Mouse (Mus musculus) hematopoietic stem cell, adult 5-6 weeks (primary cell): ENCODE measurements at regions not wholly inside any gene's neighbourhood (a gene's known extent, or its start where the extent isn't known, plus 50 kb on each side); places are given as distances from the start of the nearest gene placed in this dataset.
A peak's percentile ranks its signal among the peaks of the same experiment; 100 is the strongest.
"Not testable (repeated sequence)": the region's sequence is repeated elsewhere in the genome, so short reads cannot be mapped to it uniquely, and the experiment has no call there.

Experiments
- ATAC-seq, 2 experiments: fragments of 125-278 bp in 1 of 2; replicated peaks in 1 of 2; 2 replicates each; pipeline ENCODE4 v1.8.0; 2016 to 2017; ENCODE audit warnings: inconsistent platforms in 2 of 2, mild to moderate bottlenecking in 2 of 2, moderate number of reproducible peaks in 2 of 2, low read depth in 1 of 2, moderate TSS enrichment in 1 of 2; ENCODE audit not compliant: low FRiP score in 2 of 2, poor library complexity in 2 of 2, severe bottlenecking in 2 of 2, insufficient read depth in 1 of 2, low TSS enrichment in 1 of 2

GRCm38 (mm10) chr17:17197229-17197628, 76.0 kb downstream of the Zfp97 start:
- ATAC-seq = not testable (repeated sequence)

- ATAC-seq = no peak
Observed at GRCm38 (mm10) chr17:17229069-17229468, 107.9 kb downstream of the Zfp97 start.

- ATAC-seq = peak; percentile 100
Observed at GRCm38 (mm10) chr17:17234329-17235185, 113.3 kb downstream of the Zfp97 start.

- not testable (repeated sequence) for ATAC-seq
Observed at GRCm38 (mm10) chr17:17235186-17235482, 113.9 kb downstream of the Zfp97 start.
